Mouse (Mus musculus) forebrain, embryonic 12.5 days (tissue): ENCODE data around the gene Mroh7. TPM values are rescaled to one million over a fixed set of nuclear protein-coding genes. Genes with fewer than 3 reads are reported as not detected.

Source experiments
- ATAC-seq: fragments of 200-750 bp; cut with Nextera tagmentation; 2 replicates; pipeline ENCODE4 v1.8.0; 2017; ENCODE audit warnings: moderate TSS enrichment; ENCODE audit not compliant: low FRiP score
- H3K27ac ChIP-seq: fragments of 300-500 bp; sonication (generic); 2 replicates; pipeline ENCODE4 v1.5.1; 2016; ENCODE audit warnings: mild to moderate bottlenecking
- H3K27me3 ChIP-seq: fragments of 300-500 bp; sonication (generic); 2 replicates; pipeline ENCODE4 v1.6.1; 2016; ENCODE audit warnings: mild to moderate bottlenecking
- H3K36me3 ChIP-seq: fragments of 300-500 bp; sonication (generic); replicated peaks from 2 replicates; pipeline ENCODE4 v1.6.1; 2016; ENCODE audit warnings: mild to moderate bottlenecking
- H3K4me1 ChIP-seq: fragments of 300-500 bp; sonication (generic); 2 replicates; pipeline ENCODE4 v1.6.1; 2016
- H3K4me2 ChIP-seq: fragments of 300-500 bp; sonication (generic); 2 replicates; pipeline ENCODE4 v1.6.1; 2016; ENCODE audit warnings: mild to moderate bottlenecking, moderate library complexity
- H3K4me3 ChIP-seq: fragments of 300-500 bp; sonication (generic); replicated peaks from 2 replicates; pipeline ENCODE4 v1.5.1; 2016; ENCODE audit warnings: mild to moderate bottlenecking
- H3K9ac ChIP-seq: fragments of 300-500 bp; sonication (generic); 2 replicates; pipeline ENCODE4 v1.6.1; 2016; ENCODE audit warnings: mild to moderate bottlenecking
- H3K9me3 ChIP-seq: fragments of 300-500 bp; sonication (generic); 2 replicates; pipeline ENCODE4 v1.6.1; 2016
- WGBS: fragments of 180-500 bp; shearing (Covaris S2); methylation state at CpG from one replicate; pipeline ENCODE4 v1.1.7; 2016; 5-methylcytosine and 5-hydroxymethylcytosine counted together
- polyA plus RNA-seq: library from polyadenylated mRNA; unstranded; fragments of >200 nt; fragmentation: Nextera tagmentation; extraction: Ambion mirVana; gene quantifications from 2 replicates; pipeline ENCODE4 v1.2.1, GENCODE M21; 2016

Mroh7 gene
- polyA plus RNA-seq, 1 experiment from 2014 or later = 0.28 TPM

GRCm38 (mm10) chr4:106652546-106652945 lies 78.2 kb downstream of the Mroh7 start:
- H3K4me2 ChIP-seq = no peak overlapping the region
- 98% methylated on average over 3 of the region's 3 CpGs for WGBS
- peaks cover 30% of the 10 kb centered on the region for H3K36me3 ChIP-seq
- no peak overlapping the region for H3K9ac ChIP-seq
- H3K27me3 ChIP-seq = peaks cover 21% of the 10 kb centered on the region; the same call in 1 of the 2 replicates
- no peak overlapping the region for H3K4me3 ChIP-seq
- no peaks in the 10 kb centered on the region for H3K9me3 ChIP-seq
- H3K4me1 ChIP-seq = peaks cover 9% of the 10 kb centered on the region
- H3K27ac ChIP-seq = no peak overlapping the region
- no peak for ATAC-seq

GRCm38 (mm10) chr4:106650833-106651527 lies 79.7 kb downstream of the Mroh7 start, which contains the start of gene Pars2:
Gene Pars2, plus strand, starts transcription at chr4:106651069.
- ATAC-seq = peak; percentile 98
- 3% methylated on average over 40 of the region's 40 CpGs for WGBS
- Histone ChIP-seq H3K4me3 (peak within 1 kb of the TSS; percentile 59), H3K27ac (peak within 1 kb of the TSS; percentile 66), H3K9me3 (no peaks in the 10 kb centered on the region), H3K4me1 (peaks cover 9% of the 10 kb centered on the region), H3K9ac (peak within 1 kb of the TSS; percentile 75), H3K27me3 (peaks cover 34% of the 10 kb centered on the region), H3K36me3 (peaks cover 27% of the 10 kb centered on the region), H3K4me2 (peak within 1 kb of the TSS; percentile 69)

DNA sequence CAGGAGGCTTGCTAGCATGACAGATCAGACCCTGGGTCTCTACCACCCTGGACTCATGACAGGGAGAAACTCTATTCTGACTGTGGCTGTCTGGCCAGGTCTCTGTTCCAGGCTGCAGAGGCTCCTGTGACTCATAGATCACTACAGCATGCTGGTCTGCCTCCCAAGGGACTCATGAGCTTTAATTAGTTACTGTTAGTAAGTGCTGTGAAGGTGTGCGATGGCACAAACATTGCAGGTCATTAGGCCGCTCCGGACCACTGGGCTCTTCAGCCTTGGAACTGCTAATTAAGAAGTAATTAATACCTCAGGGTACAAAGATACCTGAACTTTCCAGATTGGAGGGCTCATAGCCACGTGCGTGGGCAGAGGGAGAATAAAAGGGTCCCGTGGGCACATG lies 83.6 kb downstream of the Mroh7 start:
- Histone ChIP-seq H3K4me3 (no peak overlapping the region), H3K9ac (no peak overlapping the region), H3K9me3 (no peaks in the 10 kb centered on the region), H3K27ac (no peak overlapping the region), H3K36me3 (no peaks in the 10 kb centered on the region), H3K4me1 (peaks cover 14% of the 10 kb centered on the region), H3K27me3 (peaks cover 49% of the 10 kb centered on the region), H3K4me2 (no peak overlapping the region)
- ATAC-seq = no peak
- 83% methylated on average over 6 of the region's 6 CpGs for WGBS

DNA sequence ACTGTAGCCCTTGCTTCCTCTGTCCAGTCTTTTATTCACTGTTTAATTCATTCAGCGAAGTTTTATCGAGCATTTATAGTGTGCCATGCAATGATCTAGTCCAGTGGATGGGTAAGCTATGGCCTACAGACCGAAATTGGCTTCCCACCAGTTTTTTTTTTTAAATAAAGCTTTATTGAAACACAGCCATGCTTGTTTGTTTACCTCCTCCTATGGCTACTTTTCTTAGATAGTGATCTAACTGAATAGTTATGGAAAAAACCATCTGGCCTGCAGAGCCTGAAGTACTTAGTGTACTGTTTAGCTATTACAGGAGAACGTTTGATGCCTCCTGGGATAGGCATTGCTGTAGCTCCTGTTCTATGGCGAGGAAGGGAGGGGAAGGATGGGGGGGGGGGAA lies 84.9 kb downstream of the Mroh7 start:
- 78% methylated on average over 5 of the region's 5 CpGs for WGBS
- H3K4me1 ChIP-seq = peaks cover 5% of the 10 kb centered on the region; the same call in 1 of the 2 replicates
- no peak overlapping the region for H3K27ac ChIP-seq
- H3K9ac ChIP-seq = no peak overlapping the region
- peaks cover 49% of the 10 kb centered on the region for H3K27me3 ChIP-seq
- no peak for ATAC-seq
- no peak overlapping the region for H3K4me3 ChIP-seq
- no peaks in the 10 kb centered on the region for H3K36me3 ChIP-seq
- no peak overlapping the region for H3K4me2 ChIP-seq
- no peaks in the 10 kb centered on the region for H3K9me3 ChIP-seq

GRCm38 (mm10) chr4:106644218-106644610 lies 86.5 kb downstream of the Mroh7 start:
- Histone ChIP-seq H3K4me3 (no peak overlapping the region), H3K27me3 (peaks cover 43% of the 10 kb centered on the region), H3K9ac (no peak overlapping the region), H3K4me2 (no peak overlapping the region), H3K27ac (no peak overlapping the region), H3K36me3 (no peaks in the 10 kb centered on the region), H3K4me1 (peaks cover 5% of the 10 kb centered on the region; the same call in 1 of the 2 replicates), H3K9me3 (no peaks in the 10 kb centered on the region; the same call in 1 of the 2 replicates)
- WGBS = 82% methylated on average over 6 of the region's 6 CpGs
- no peak for ATAC-seq

DNA sequence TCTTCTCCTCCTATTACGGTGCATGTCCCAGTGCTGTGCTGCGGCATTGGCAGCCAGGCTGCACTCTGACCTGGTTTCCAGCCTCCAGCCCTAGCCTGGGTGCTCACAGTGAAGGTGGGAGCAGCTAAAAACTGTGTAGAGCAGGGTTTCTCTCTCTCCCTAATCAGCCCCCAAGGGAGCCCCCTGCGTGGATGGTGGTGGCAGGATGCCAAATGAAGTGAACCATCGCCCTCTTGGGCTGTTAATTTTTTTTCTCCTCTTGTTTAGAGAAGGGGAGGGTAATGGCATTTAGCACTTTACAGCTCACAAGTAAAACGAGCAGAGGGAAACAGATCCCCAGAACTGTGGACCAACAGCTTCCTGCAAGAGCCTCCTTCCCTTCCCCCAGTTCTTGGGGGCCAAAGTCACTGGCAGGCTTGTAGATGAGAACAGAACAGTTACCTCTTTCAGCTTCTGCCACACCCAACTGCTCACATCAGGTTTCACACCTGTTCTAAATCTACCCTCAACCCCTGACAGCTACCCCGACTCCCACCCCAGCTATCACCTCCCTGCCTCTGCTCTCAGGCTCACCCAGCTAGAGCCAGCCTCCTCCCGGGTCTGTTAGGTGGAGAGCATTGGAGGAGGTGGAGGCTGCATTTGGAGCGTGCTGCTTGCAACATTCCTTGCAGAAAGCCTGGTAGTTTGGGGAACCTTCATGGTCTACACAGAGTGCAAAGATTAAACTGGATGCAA lies 87.1 kb downstream of the Mroh7 start:
- Histone ChIP-seq H3K4me3 (no peak overlapping the region), H3K27ac (no peak overlapping the region), H3K27me3 (peaks cover 38% of the 10 kb centered on the region), H3K9me3 (peaks cover 5% of the 10 kb centered on the region; the same call in 1 of the 2 replicates), H3K36me3 (no peaks in the 10 kb centered on the region), H3K4me1 (peaks cover 5% of the 10 kb centered on the region; the same call in 1 of the 2 replicates), H3K9ac (no peak overlapping the region), H3K4me2 (no peak overlapping the region)
- no peak for ATAC-seq
- WGBS = 57% methylated on average over 8 of the region's 8 CpGs

DNA sequence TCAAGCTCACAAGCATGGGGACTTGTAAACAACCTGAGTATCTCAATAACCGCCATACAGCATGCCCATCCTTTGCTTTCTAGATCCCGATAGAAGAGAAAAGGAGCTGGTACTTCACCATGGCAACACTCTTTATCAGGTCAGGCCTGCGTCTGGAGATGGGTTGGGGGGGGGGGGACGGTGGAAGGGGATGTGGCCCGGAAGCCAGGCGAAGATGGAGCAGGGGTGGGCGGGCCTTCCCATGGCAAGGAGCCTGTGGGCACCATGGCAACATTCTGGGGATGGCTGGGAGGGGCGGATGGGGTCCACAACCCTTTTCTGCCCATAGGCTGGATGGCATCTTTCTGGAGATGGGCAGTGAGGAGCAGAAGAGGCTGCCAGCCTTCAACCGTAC lies 96.6 kb downstream of the Mroh7 start:
- H3K9me3 ChIP-seq = peaks cover 4% of the 10 kb centered on the region; the same call in 1 of the 2 replicates
- H3K4me2 ChIP-seq = no peak overlapping the region
- peaks cover 15% of the 10 kb centered on the region for H3K4me1 ChIP-seq
- peaks cover 21% of the 10 kb centered on the region; the same call in 1 of the 2 replicates for H3K27me3 ChIP-seq
- no peaks in the 10 kb centered on the region for H3K36me3 ChIP-seq
- H3K9ac ChIP-seq = no peak overlapping the region
- no peak for ATAC-seq
- 55% methylated on average over 9 of the region's 9 CpGs for WGBS
- H3K27ac ChIP-seq = no peak overlapping the region
- H3K4me3 ChIP-seq = no peak overlapping the region

GRCm38 (mm10) chr4:106633281-106634085 lies 97.2 kb downstream of the Mroh7 start:
- Histone ChIP-seq H3K36me3 (no peaks in the 10 kb centered on the region), H3K27ac (no peak overlapping the region), H3K27me3 (peaks cover 21% of the 10 kb centered on the region; the same call in 1 of the 2 replicates), H3K4me1 (peaks cover 15% of the 10 kb centered on the region), H3K4me2 (no peak overlapping the region), H3K9ac (no peak overlapping the region), H3K9me3 (no peaks in the 10 kb centered on the region), H3K4me3 (no peak overlapping the region)
- ATAC-seq = no peak
- 47% methylated on average over 8 of the region's 8 CpGs for WGBS

DNA sequence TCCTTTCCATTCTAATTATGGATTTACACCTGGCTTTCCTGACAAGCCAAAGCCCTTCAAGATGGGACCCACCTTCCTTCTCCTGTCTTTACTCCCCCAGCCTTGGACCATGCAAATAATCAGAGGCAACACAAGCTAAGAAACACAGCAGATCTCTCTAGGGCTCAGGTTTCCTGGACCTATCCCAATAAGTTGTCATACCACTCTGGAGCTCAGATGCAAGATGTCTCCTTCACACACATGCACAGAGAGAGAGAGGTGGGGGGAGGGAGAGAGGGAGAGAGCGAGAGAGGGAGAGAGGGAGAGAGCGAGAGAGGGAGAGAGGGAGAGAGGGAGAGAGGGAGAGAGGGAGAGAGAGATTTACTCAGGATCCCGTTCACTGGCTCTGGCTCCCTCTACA lies 98.4 kb downstream of the Mroh7 start:
- Histone ChIP-seq H3K9ac (no peak overlapping the region), H3K27ac (no peak overlapping the region), H3K4me2 (no peak overlapping the region), H3K36me3 (no peaks in the 10 kb centered on the region), H3K4me1 (peaks cover 15% of the 10 kb centered on the region), H3K9me3 (no peaks in the 10 kb centered on the region), H3K4me3 (no peak overlapping the region), H3K27me3 (peaks cover 24% of the 10 kb centered on the region; the same call in 1 of the 2 replicates)
- WGBS = 75% methylated on average over 1 of the region's 3 CpGs
- no peak for ATAC-seq

Other genes with a start within 250 kb of the Mroh7 start
- not detected in 2 replicates for gene Bsnd, start 238.6 kb downstream of the Mroh7 start, polyA plus RNA-seq
- 6.4 and 9.8 TPM in 2 replicates for gene Dhcr24, start 169.9 kb downstream of the Mroh7 start, polyA plus RNA-seq
- gene Lexm, start 113.7 kb downstream of the Mroh7 start, polyA plus RNA-seq = 0.17 and 0.42 TPM in 2 replicates
- gene Ttc22, start 108.5 kb downstream of the Mroh7 start, polyA plus RNA-seq = 0.17 TPM in 2 replicates
- gene Pars2, start 79.9 kb downstream of the Mroh7 start, polyA plus RNA-seq = 11.2 and 15.9 TPM in 2 replicates
- 96.2 and 98.8 TPM in 2 replicates for gene Ttc4, start 52.0 kb downstream of the Mroh7 start, polyA plus RNA-seq
- gene Fam151a, start 3.0 kb upstream of the Mroh7 start, polyA plus RNA-seq = not detected in 2 replicates
- 1.4 TPM in 2 replicates for gene Acot11, start 74.1 kb upstream of the Mroh7 start, polyA plus RNA-seq
- gene Ssbp3, start 179.8 kb upstream of the Mroh7 start, polyA plus RNA-seq = 198 and 214 TPM in 2 replicates